Mouse (Mus musculus): ENCODE measurements at regions not wholly inside any gene's neighbourhood (a gene's known extent, or its start where the extent isn't known, plus 50 kb on each side); places are given as distances from the start of the nearest gene placed in this dataset.

DNA sequence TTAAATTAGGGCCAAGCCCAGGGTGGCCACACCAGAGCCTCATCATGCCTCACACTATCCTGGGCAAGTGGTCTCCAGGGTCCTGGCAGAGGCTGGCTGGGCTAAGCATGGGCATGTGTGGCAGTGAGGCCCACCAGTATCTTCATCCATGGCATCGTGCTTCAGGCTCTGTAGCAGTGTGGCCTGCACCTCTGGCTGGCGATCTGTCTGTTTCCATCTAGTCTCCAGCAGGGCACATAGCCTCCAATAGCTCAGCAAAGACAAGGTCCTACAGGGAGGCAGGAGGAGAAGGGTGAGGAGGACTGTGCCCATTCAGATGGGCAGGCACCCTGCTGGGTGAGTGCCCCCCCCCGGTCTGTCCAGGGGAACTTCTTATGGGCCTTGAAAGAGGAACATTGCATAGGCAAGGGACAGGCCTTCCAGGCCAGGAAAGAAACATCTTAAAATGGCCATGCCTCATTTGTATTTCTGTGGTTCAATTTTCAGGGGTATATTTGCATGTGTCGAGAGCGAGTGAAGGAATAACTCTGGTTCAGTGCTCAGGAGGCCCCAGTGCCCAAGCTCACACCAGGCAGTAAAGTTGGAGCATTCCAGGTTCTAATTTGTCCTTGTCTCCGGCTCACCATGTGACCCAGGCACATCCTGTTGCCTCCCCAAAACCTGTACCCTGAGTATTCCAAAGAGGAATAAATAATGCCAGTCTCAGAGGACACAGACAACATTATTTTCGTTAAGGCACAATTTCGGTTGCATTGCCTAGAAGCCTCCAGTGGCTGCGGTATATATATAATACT, 60.4 kb upstream of the Ppara start:
- no peak for DNase-seq (ENCODE audit: low read depth, low spot score)

DNA sequence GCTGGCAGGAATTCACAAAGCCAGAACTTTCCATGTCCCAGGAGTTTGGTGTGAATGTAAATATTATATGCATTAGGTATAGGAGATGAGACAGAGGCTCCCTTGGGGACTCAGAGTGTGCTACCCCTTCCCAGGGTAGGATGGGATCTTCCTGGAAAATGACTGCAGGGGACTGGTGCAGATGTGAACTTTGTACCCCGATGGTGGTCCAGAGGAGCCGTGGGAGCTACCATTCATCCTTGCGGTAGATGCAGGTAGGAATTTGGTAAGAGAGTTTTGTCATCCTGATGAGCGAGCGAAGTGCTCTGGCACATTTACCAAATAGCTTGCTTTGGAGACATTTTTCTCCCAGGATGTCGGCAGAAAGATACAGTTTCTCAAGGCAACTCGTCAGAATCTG, 59.7 kb upstream of the Ppara start:
- DNase-seq (ENCODE audit: low read depth, low spot score) = no peak

DNA sequence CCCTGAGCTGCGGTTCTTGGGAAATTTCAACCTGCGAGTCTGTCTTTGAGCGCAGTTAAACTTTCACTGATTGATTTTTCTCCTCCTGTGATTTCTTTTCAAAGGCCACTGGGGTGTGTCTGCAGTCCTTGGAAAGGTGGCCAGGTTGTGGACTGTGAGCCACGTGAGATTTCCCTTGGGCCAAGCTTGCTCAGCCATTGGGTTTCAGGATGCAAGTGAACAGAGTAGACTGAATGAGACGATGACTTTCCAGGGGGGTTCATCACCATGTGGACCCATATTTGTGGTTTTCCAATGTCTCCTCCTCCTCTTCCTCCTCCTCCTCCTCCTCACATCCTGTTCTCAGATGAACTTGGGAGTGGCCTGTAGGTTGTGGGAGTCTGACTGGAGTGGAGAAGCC, 59.0 kb upstream of the Ppara start:
- DNase-seq (ENCODE audit: low read depth, low spot score) = no peak

GRCm38 (mm10) chr15:85676156-85676555, 58.6 kb upstream of the Ppara start:
- no peak for DNase-seq (ENCODE audit: low read depth, low spot score)

- no peak for DNase-seq (ENCODE audit: low read depth, low spot score)
Observed at GRCm38 (mm10) chr15:85676871-85677270, 57.9 kb upstream of the Ppara start.

- DNase-seq (ENCODE audit: low read depth, low spot score) = no peak
Observed at GRCm38 (mm10) chr15:85677381-85677780, 57.4 kb upstream of the Ppara start.

DNA sequence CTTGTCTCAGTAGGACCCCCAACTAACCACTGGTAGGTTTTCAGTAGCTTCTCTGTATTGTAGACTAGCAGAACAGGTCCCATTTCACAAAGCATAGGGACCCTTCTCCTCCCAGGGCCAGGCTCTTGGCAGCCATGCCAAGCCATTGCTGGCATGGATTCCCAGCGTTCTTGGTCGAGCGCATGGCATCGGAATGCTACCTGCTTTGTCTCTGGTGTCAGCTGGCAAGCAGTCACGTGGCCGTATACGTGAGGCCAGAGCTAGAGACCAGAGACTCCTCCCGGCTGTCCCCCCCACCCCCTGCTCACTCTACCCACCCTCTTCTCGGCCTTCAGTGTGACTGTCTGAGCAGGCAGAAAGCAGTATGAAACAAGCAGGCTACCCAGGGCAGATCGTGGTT, 56.9 kb upstream of the Ppara start:
- DNase-seq (ENCODE audit: low read depth, low spot score) = no peak

GRCm38 (mm10) chr15:85678351-85678895, 56.4 kb upstream of the Ppara start:
- no peak for DNase-seq (ENCODE audit: low read depth, low spot score)

- no peak for DNase-seq (ENCODE audit: low read depth, low spot score)
Observed at GRCm38 (mm10) chr15:85678981-85679708, 55.6 kb upstream of the Ppara start.

GRCm38 (mm10) chr15:85679864-85680428, 54.8 kb upstream of the Ppara start:
- no peak for DNase-seq (ENCODE audit: low read depth, low spot score)

DNA sequence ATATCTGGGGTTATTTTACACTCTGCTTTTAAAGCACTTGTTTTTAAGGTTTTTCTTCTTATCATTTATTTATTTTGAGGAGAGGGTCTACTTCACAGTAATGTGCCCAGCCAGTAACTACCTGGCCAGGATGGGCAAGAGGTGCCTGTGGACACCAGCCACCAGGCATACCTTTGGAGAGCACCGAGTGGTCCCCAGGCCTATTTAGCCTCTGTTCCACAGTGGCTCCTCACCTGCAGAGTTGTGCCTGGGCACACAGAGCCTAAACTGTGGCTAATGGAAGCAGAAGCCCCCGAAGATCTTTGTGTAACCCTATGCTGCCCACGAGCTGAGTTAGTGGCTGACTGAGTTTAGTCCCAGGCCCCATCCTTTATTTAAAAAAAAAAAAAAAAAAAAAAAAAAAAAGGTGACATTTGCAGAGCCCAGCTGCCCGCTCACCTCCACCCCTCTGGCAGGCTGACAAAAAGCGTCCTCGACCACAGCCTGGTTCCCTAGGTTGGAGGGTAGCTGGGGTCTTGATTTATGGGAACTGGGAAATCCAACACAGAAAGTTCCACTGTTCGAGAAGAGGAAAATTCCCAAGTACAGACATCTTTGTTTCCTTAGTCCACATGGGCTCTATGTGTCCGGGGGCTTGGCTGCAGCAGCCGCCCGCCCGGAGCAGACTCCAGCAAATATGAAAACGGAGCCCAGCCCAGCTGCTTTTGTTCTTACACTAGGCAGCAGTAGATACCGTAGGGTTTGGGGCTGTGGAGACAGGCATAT, 54.1 kb upstream of the Ppara start:
- DNase-seq (ENCODE audit: low read depth, low spot score) = no peak

DNA sequence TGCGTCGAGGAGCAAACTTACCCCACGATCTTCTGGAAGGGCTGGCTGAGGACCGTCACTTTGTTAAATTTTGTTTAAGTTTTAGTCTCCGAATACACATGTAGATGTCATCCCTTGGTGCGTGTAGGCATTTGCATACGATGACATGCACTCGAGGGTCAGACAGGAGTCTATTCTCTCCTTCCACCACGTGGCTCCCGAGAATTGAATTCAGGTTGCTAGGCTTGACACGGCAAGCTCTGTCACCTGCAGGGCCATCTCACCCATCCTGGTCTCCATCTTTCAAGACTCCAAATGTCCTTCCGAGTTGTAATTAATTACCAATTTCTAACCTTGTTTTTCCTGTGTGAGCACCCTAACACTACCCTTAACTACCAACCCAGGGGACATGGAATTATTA, 52.7 kb upstream of the Ppara start:
- DNase-seq (ENCODE audit: low read depth, low spot score) = no peak

- no peak for DNase-seq (ENCODE audit: low read depth, low spot score)
Observed at GRCm38 (mm10) chr15:85682780-85683179, 52.0 kb upstream of the Ppara start.

GRCm38 (mm10) chr15:85683271-85683670, 51.5 kb upstream of the Ppara start:
- DNase-seq (ENCODE audit: low read depth, low spot score) = no peak

DNA sequence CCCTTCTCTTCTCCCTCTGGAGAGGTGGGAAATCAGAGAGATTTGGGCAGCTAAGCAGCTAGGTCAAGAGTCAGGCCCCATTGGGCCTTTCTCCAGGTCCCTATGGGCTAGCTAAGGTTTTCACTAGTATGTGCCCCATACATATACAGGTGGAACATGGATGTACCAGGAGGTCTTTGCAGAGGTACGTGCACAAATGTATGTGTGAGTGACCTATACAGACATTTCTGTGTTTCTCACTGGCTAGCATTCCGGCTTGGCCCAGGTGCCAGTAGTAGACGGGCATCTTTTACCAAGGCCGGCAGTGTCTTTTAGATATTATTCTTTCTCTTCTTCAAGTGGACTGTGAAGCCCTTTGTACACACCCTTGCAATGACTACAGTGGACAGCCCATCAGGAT, 51.1 kb upstream of the Ppara start:
- DNase-seq (ENCODE audit: low read depth, low spot score) = no peak

DNA sequence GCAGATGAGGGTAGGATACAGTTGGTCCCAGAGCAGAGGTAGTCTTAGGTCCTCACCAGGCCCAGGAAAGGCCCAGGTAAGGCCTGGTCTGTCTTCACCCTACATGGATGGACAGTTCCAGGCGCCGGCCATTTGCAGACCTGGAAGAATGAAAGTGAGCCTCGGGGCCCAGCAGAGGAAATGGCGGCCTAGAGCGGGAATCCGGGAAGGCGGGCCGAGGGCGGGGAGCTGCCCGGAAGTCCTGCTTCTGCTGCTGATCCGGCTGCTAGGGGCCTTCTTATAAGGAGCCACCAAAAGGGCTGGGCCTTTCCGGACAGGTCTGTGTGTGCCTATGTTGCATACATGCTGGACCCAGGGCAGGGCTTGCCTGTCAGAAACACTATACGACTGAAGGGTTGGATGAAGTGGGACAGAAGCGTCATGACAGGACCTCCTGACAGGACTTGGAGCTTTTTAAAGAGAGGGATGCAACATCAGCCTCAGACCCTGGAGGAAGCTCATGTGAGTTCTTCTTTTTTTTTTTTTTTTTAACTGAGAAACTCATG, 50.5 kb upstream of the Ppara start:
- DNase-seq (ENCODE audit: low read depth, low spot score) = no peak

GRCm38 (mm10) chr15:85684875-85685274, 49.9 kb upstream of the Ppara start:
- no peak for DNase-seq (ENCODE audit: low read depth, low spot score)

Data from embryo, embryonic 11.5 days (tissue).